Mouse (Mus musculus) A20 (cell line): ENCODE measurements around the gene Depdc7.

Experiments used
- DNase-seq: peaks from one replicate; pipeline ENCODE4 v3.0.0-alpha.2; 2011; ENCODE audit warnings: low read depth, low spot score

The Depdc7 gene

GRCm38 (mm10) chr2:104716279-104716678 lies 26.4 kb downstream of the Depdc7 start, which contains the start of gene Pin1rt1:
TSS of gene Pin1rt1 (minus strand) at chr2:104716379.
- no peak for DNase-seq

GRCm38 (mm10) chr2:104714254-104714691 lies 28.4 kb downstream of the Depdc7 start:
- DNase-seq: no peak

GRCm38 (mm10) chr2:104712486-104712809 lies 30.2 kb downstream of the Depdc7 start:
- DNase-seq: no peak

- DNase-seq: peak; percentile 68
Observed at GRCm38 (mm10) chr2:104711585-104712485, 30.8 kb downstream of the Depdc7 start, which contains the start of gene Tcp11l1. TSS of gene Tcp11l1 (minus strand) at chr2:104712169.

- DNase-seq: no peak
Observed at GRCm38 (mm10) chr2:104710670-104711370, 31.9 kb downstream of the Depdc7 start.

- no peak for DNase-seq
Observed at GRCm38 (mm10) chr2:104709786-104710337, 32.8 kb downstream of the Depdc7 start.

- DNase-seq: no peak
Observed at GRCm38 (mm10) chr2:104704355-104704754, 38.3 kb downstream of the Depdc7 start.

- no peak for DNase-seq
Observed at GRCm38 (mm10) chr2:104703158-104703557, 39.5 kb downstream of the Depdc7 start.

- no peak for DNase-seq
Observed at GRCm38 (mm10) chr2:104699659-104700058, 43.0 kb downstream of the Depdc7 start.

- DNase-seq: no peak
Observed at GRCm38 (mm10) chr2:104692551-104692950, 50.1 kb downstream of the Depdc7 start.

GRCm38 (mm10) chr2:104690720-104691119 lies 52.0 kb downstream of the Depdc7 start:
- peak; percentile 61 for DNase-seq

- no peak for DNase-seq
Observed at GRCm38 (mm10) chr2:104688724-104689123, 54.0 kb downstream of the Depdc7 start.

GRCm38 (mm10) chr2:104688321-104688720 lies 54.4 kb downstream of the Depdc7 start:
- DNase-seq: no peak

- DNase-seq: peak; percentile 64
Observed at GRCm38 (mm10) chr2:104687261-104687660, 55.4 kb downstream of the Depdc7 start.

GRCm38 (mm10) chr2:104685418-104685817 lies 57.3 kb downstream of the Depdc7 start:
- peak; percentile 85 for DNase-seq

GRCm38 (mm10) chr2:104684771-104685170 lies 57.9 kb downstream of the Depdc7 start:
- no peak for DNase-seq

- DNase-seq: no peak
Observed at GRCm38 (mm10) chr2:104677326-104677725, 65.4 kb downstream of the Depdc7 start.
